Mouse (Mus musculus) midbrain, embryonic 11.5 days (tissue): ENCODE results near the gene Isg15. TPM values are rescaled to one million over a fixed set of nuclear protein-coding genes. Genes with fewer than 3 reads are reported as not detected.

ENCODE experiments used
- ATAC-seq: fragments of 200-750 bp; cut with Nextera tagmentation; 2 replicates; pipeline ENCODE4 v1.8.0; 2017; ENCODE audit warnings: moderate TSS enrichment, moderate library complexity; ENCODE audit not compliant: low FRiP score
- DNase-seq: peaks from one replicate; pipeline ENCODE4 v3.0.0; 2015; ENCODE audit warnings: low spot score; ENCODE audit errors: missing footprints
- H3K27ac ChIP-seq: fragments of 300-500 bp; sonication (generic); 2 replicates; pipeline ENCODE4 v1.5.1; 2014; ENCODE audit warnings: low read depth, low read length
- H3K27me3 ChIP-seq: fragments of 300-500 bp; sonication (generic); 2 replicates; pipeline ENCODE4 v1.6.1; 2014; ENCODE audit warnings: mild to moderate bottlenecking, low read length, moderate library complexity, mixed read lengths; ENCODE audit not compliant: control insufficient read depth, insufficient read depth
- H3K36me3 ChIP-seq: fragments of 300-500 bp; sonication (generic); 2 replicates; pipeline ENCODE4 v1.6.1; 2014; ENCODE audit warnings: mild to moderate bottlenecking, low read length, moderate library complexity, mixed read lengths; ENCODE audit not compliant: control insufficient read depth, insufficient read depth
- H3K4me1 ChIP-seq: fragments of 300-500 bp; sonication (generic); 2 replicates; pipeline ENCODE4 v1.6.1; 2014; ENCODE audit warnings: low read length; ENCODE audit not compliant: control insufficient read depth, insufficient read depth
- H3K4me2 ChIP-seq: fragments of 300-500 bp; sonication (generic); 2 replicates; pipeline ENCODE4 v1.6.1; 2014; ENCODE audit warnings: mild to moderate bottlenecking, moderate library complexity
- H3K4me3 ChIP-seq: fragments of 300-500 bp; sonication (generic); 2 replicates; pipeline ENCODE4 v1.5.1; 2014; ENCODE audit warnings: low read depth, low read length
- H3K9ac ChIP-seq: fragments of 300-500 bp; sonication (generic); 2 replicates; pipeline ENCODE4 v1.6.1; 2014; ENCODE audit warnings: low read length
- H3K9me3 ChIP-seq: fragments of 300-500 bp; sonication (generic); 2 replicates; pipeline ENCODE4 v1.6.1; 2016; ENCODE audit warnings: low read length; ENCODE audit not compliant: control insufficient read depth
- WGBS: fragments of 180-500 bp; shearing (Covaris S2); extraction: QIAGEN DNeasy Blood & Tissue Kit; methylation state at CpG from one replicate; pipeline ENCODE4 v1.1.7; 2014; 5-methylcytosine and 5-hydroxymethylcytosine counted together
- polyA plus RNA-seq: library from polyadenylated mRNA; unstranded; fragments of >200 nt; fragmentation: Nextera tagmentation; extraction: Ambion mirVana; gene quantifications from 2 replicates; pipeline ENCODE4 v1.2.1, GENCODE M21; 2014

The Isg15 gene
- polyA plus RNA-seq, 1 experiment from 2014 or later: 0.25 TPM

- no peak overlapping the region for H3K4me3 ChIP-seq
- no peak overlapping the region for H3K4me2 ChIP-seq
- H3K4me1 ChIP-seq: no peaks in the 10 kb centered on the region
- DNase-seq (no peak), ATAC-seq (no peak; the same call in 1 of the 2 replicates)
- 29% methylated on average over 18 of the region's 18 CpGs for WGBS
- H3K27ac ChIP-seq: no peak overlapping the region
- H3K36me3 ChIP-seq: peaks cover 25% of the 10 kb centered on the region
- H3K27me3 ChIP-seq: no peaks in the 10 kb centered on the region
- H3K9ac ChIP-seq: no peak overlapping the region
- H3K9me3 ChIP-seq: no peaks in the 10 kb centered on the region
These were observed 27.3 kb upstream of the Isg15 start for GRCm38 (mm10) chr4:156227752-156228392.

GRCm38 (mm10) chr4:156224276-156224675 lies 23.7 kb upstream of the Isg15 start:
- Histone ChIP-seq H3K4me2 (no peak overlapping the region), H3K36me3 (no peaks in the 10 kb centered on the region; the same call in 1 of the 2 replicates), H3K27ac (no peak overlapping the region), H3K4me3 (no peak overlapping the region), H3K9ac (no peak overlapping the region), H3K27me3 (no peaks in the 10 kb centered on the region), H3K4me1 (no peaks in the 10 kb centered on the region), H3K9me3 (no peaks in the 10 kb centered on the region)
- 90% methylated on average over 2 of the region's 2 CpGs for WGBS
- DNase-seq (no peak), ATAC-seq (no peak)

- no peaks in the 10 kb centered on the region for H3K36me3 ChIP-seq
- H3K27me3 ChIP-seq: no peaks in the 10 kb centered on the region
- ATAC-seq: no peak
- no peak for DNase-seq
- no peak overlapping the region for H3K27ac ChIP-seq
- H3K4me1 ChIP-seq: no peaks in the 10 kb centered on the region
- 89% methylated on average over 11 of the region's 11 CpGs for WGBS
- H3K4me2 ChIP-seq: no peak overlapping the region
- H3K9me3 ChIP-seq: no peaks in the 10 kb centered on the region
- H3K4me3 ChIP-seq: no peak overlapping the region
- H3K9ac ChIP-seq: no peak overlapping the region
These were observed 19.3 kb upstream of the Isg15 start for GRCm38 (mm10) chr4:156219936-156220335.

- DNase-seq: no peak
These were observed 17.2 kb upstream of the Isg15 start for GRCm38 (mm10) chr4:156217838-156218237.

GRCm38 (mm10) chr4:156217022-156217669 lies 16.5 kb upstream of the Isg15 start:
- Histone ChIP-seq H3K27ac (no peak overlapping the region), H3K36me3 (no peaks in the 10 kb centered on the region), H3K27me3 (no peaks in the 10 kb centered on the region), H3K4me3 (no peak overlapping the region), H3K4me2 (no peak overlapping the region), H3K4me1 (no peaks in the 10 kb centered on the region), H3K9ac (no peak overlapping the region), H3K9me3 (no peaks in the 10 kb centered on the region)
- no peak for ATAC-seq
- no peak for DNase-seq
- 81% methylated on average over 16 of the region's 16 CpGs for WGBS

More at GRCm38 (mm10) chr4:156217838-156218237, 17.2 kb upstream of the Isg15 start:
- H3K9me3 ChIP-seq: no peaks in the 10 kb centered on the region
- H3K4me1 ChIP-seq: no peaks in the 10 kb centered on the region
- no peak for ATAC-seq
- H3K4me3 ChIP-seq: no peak overlapping the region
- no peak overlapping the region for H3K27ac ChIP-seq
- H3K36me3 ChIP-seq: no peaks in the 10 kb centered on the region
- no peak overlapping the region for H3K4me2 ChIP-seq
- no peaks in the 10 kb centered on the region for H3K27me3 ChIP-seq
- H3K9ac ChIP-seq: no peak overlapping the region
- WGBS: 84% methylated on average over 16 of the region's 16 CpGs

GRCm38 (mm10) chr4:156216196-156216595 lies 15.6 kb upstream of the Isg15 start:
- DNase-seq (no peak), ATAC-seq (no peak)
- no peak overlapping the region for H3K27ac ChIP-seq
- no peak overlapping the region for H3K9ac ChIP-seq
- H3K4me1 ChIP-seq: no peaks in the 10 kb centered on the region
- no peak overlapping the region for H3K4me3 ChIP-seq
- no peaks in the 10 kb centered on the region for H3K9me3 ChIP-seq
- H3K4me2 ChIP-seq: no peak overlapping the region
- H3K36me3 ChIP-seq: no peaks in the 10 kb centered on the region
- WGBS: 84% methylated on average over 2 of the region's 2 CpGs
- H3K27me3 ChIP-seq: no peaks in the 10 kb centered on the region

GRCm38 (mm10) chr4:156215649-156216048 lies 15.0 kb upstream of the Isg15 start, which contains the start of gene Perm1:
TSS of gene Perm1 (plus strand) at chr4:156215868.
- DNase-seq (no peak), ATAC-seq (no peak)
- no peak within 1 kb of the TSS for H3K4me3 ChIP-seq

GRCm38 (mm10) chr4:156213134-156213533 lies 12.5 kb upstream of the Isg15 start:
- 94% methylated on average over 13 of the region's 13 CpGs for WGBS
- Histone ChIP-seq H3K9me3 (no peaks in the 10 kb centered on the region), H3K4me2 (no peak overlapping the region), H3K4me1 (no peaks in the 10 kb centered on the region), H3K4me3 (no peak overlapping the region), H3K27ac (no peak overlapping the region), H3K36me3 (no peaks in the 10 kb centered on the region), H3K27me3 (no peaks in the 10 kb centered on the region), H3K9ac (no peak overlapping the region)
- no peak for ATAC-seq
- DNase-seq: no peak

More at GRCm38 (mm10) chr4:156215649-156216048, 15.0 kb upstream of the Isg15 start, which contains the start of gene Perm1:
- WGBS: 83% methylated on average over 4 of the region's 4 CpGs
- Histone ChIP-seq H3K36me3 (no peaks in the 10 kb centered on the region), H3K4me1 (no peaks in the 10 kb centered on the region), H3K9me3 (no peaks in the 10 kb centered on the region), H3K4me2 (no peak within 1 kb of the TSS), H3K27ac (no peak within 1 kb of the TSS), H3K9ac (no peak within 1 kb of the TSS), H3K27me3 (no peaks in the 10 kb centered on the region)

- DNase-seq (no peak), ATAC-seq (no peak)
- H3K4me1 ChIP-seq: peaks cover 1% of the 10 kb centered on the region
- no peak overlapping the region for H3K27ac ChIP-seq
- H3K36me3 ChIP-seq: no peaks in the 10 kb centered on the region
- H3K27me3 ChIP-seq: no peaks in the 10 kb centered on the region
- H3K4me2 ChIP-seq: no peak overlapping the region
- no peaks in the 10 kb centered on the region for H3K9me3 ChIP-seq
- WGBS: 78% methylated on average over 13 of the region's 13 CpGs
- H3K4me3 ChIP-seq: no peak overlapping the region
- no peak overlapping the region for H3K9ac ChIP-seq
These were observed 9.5 kb upstream of the Isg15 start for GRCm38 (mm10) chr4:156209963-156210635.
